Mouse (Mus musculus): Measurements from ENCODE around the gene Abcc12. TPM values are rescaled to one million over a fixed set of nuclear protein-coding genes. Genes with fewer than 3 reads are reported as not detected.

The Abcc12 gene
- polyA plus RNA-seq, 1 experiment from 2014 or later, result not detected

DNA sequence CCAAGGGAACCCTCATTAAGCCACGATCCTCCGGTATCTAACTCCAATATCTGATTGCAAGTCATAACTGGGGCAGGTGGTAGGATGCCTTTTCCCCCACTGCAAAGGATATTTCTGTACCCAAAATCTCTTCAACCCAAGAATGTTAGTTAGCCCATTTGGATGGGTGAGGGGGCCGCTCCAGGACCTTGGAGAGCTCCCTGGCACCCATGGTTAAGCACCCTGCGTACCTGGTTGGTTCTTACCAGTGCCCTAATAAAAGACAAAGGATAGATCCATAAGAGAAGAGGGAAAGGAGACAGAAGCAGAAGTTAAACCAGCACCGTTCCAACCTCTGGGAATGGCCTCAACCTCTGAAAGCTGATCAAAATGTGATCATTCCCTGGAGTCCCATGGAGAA lies 67.6 kb downstream of the Abcc12 start:
- Histone ChIP-seq H3K4me3 (ENCODE audit: inconsistent target) (no peak overlapping the region), H3K79me2 (ENCODE audit: inconsistent target) (no peaks in the 10 kb centered on the region), H3K36me3 (ENCODE audit: inconsistent target) (no peaks in the 10 kb centered on the region), H3K27ac (no peak overlapping the region)
- 60% methylated on average over 5 of the region's 5 CpGs for WGBS (ENCODE audit: missing documents)

DNA sequence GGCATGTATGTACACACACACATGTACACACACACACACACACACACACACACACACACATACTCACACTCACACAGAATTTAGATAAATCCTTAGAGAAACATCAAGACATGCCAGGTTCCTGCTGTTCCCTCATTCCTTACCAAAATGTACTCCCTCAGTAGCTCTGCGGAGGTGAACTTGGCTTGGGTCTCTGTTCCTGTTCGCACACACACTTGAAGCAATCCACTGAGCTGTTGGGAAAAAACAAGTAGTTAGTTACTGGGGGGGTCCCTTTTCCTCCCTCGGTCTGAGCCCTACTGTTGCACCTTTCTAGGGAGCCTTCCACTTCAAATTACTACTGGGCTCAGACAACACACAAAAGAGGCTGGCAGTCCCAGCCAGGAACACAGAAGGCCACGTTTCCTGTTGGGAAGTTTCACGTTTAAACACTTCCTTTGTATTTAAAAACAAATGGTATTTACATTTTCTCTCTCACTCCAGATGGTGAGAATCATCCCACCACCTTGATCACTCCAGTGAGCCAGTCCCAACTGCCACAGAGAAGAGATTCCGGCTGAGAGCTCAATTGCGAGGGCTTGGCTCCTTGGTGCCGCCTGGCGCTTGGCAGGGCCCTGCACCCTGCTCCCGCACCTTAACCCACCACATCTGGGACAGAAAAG lies 68.2 kb downstream of the Abcc12 start:
- no peak overlapping the region for H3K27ac ChIP-seq
- no peaks in the 10 kb centered on the region for H3K79me2 ChIP-seq (ENCODE audit: inconsistent target)
- H3K36me3 ChIP-seq (ENCODE audit: inconsistent target), result no peaks in the 10 kb centered on the region
- 60% methylated on average over 10 of the region's 10 CpGs for WGBS (ENCODE audit: missing documents)
- no peak overlapping the region for H3K4me3 ChIP-seq (ENCODE audit: inconsistent target)

DNA sequence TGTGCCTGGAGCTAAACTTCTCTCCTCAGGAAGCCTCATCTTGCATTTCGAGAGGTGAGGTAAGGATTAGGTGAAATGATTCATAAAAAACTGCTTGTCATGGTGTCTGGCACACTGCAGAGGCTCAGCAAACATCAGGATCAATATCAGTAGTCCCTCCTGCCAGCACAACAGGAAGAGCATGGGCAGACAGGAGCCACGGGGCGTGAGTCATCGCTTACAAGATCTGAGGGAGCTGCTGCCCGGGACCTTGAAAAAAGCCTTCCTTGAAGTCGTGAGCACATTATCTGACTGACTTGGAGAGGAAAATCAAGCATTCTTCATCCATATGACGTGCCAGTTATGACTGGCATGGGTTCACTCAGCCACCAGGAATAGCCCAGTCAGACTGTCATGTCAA lies 79.1 kb downstream of the Abcc12 start:
- Histone ChIP-seq H3K79me2 (ENCODE audit: inconsistent target) (no peaks in the 10 kb centered on the region), H3K4me3 (ENCODE audit: inconsistent target) (no peak overlapping the region), H3K36me3 (ENCODE audit: inconsistent target) (no peaks in the 10 kb centered on the region), H3K27ac (no peak overlapping the region)
- 18% methylated on average over 7 of the region's 7 CpGs for WGBS (ENCODE audit: missing documents)

DNA sequence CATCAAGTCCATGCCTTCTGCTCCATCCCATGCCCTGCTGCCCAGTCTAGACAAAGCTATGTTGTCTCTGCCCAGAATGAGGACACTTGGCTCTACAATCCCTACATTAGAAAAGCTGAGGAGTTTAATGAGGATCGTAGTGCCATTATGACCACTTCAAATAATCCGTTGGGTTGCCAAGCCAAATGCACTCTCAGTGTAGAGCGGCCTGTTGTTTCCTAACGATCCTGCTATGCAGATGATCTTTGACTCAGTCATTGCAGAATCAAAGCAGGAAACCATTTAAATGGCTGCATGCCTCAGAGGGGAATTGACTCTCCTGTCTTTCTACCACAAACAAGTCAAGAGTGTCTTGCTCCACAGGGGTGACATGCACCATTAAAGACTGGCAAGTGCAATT lies 85.4 kb downstream of the Abcc12 start:
- WGBS (ENCODE audit: missing documents), result 85% methylated on average over 4 of the region's 4 CpGs
- Histone ChIP-seq H3K4me3 (ENCODE audit: inconsistent target) (no peak overlapping the region), H3K27ac (no peak overlapping the region), H3K36me3 (ENCODE audit: inconsistent target) (no peaks in the 10 kb centered on the region), H3K79me2 (ENCODE audit: inconsistent target) (no peaks in the 10 kb centered on the region)

DNA sequence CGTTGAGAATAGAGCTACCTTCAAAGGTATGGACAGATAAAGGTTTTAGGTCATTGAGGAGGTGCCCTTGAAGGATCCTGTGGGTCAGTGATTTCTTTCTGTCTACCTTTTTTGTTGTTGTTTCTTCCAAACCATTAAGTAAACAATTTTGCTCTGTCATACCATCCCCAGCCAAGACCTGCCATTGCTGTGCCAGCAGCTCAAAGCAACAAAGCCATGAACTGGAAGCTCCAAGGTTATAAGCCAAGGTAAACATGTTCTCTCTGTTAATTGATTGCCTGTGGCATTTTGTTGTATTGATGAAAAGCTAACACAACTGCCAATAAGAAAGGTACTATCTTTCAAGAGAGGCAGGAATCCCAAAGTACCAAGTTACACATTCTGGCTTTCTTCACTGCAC lies 86.6 kb downstream of the Abcc12 start:
- 33% methylated on average over 1 of the region's 1 CpGs for WGBS (ENCODE audit: missing documents)
- Histone ChIP-seq H3K27ac (no peak overlapping the region), H3K36me3 (ENCODE audit: inconsistent target) (no peaks in the 10 kb centered on the region), H3K4me3 (ENCODE audit: inconsistent target) (no peak overlapping the region), H3K79me2 (ENCODE audit: inconsistent target) (no peaks in the 10 kb centered on the region)

DNA sequence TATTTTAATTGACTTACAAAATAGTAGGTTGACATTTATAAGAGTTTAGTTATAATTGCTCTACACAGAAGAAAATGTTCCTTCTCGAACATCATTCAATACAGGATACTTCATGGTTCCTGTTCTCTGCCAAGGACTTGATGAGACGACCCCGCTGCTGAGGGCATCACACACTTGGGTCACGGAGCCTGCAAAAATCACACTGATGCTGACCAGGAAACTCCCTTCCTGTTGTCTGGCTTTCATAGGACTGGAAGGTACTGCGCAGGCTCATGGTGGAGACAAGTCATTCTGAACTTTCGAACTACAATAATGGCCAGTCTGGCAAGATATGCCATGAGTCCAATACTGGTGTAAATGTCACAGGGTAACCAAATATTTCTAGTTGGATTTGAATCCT lies 95.1 kb downstream of the Abcc12 start:
- no peaks in the 10 kb centered on the region for H3K36me3 ChIP-seq (ENCODE audit: inconsistent target)
- H3K27ac ChIP-seq, result no peak overlapping the region
- WGBS (ENCODE audit: missing documents), result 86% methylated on average over 6 of the region's 6 CpGs
- no peak overlapping the region for H3K4me3 ChIP-seq (ENCODE audit: inconsistent target)
- no peaks in the 10 kb centered on the region for H3K79me2 ChIP-seq (ENCODE audit: inconsistent target)

DNA sequence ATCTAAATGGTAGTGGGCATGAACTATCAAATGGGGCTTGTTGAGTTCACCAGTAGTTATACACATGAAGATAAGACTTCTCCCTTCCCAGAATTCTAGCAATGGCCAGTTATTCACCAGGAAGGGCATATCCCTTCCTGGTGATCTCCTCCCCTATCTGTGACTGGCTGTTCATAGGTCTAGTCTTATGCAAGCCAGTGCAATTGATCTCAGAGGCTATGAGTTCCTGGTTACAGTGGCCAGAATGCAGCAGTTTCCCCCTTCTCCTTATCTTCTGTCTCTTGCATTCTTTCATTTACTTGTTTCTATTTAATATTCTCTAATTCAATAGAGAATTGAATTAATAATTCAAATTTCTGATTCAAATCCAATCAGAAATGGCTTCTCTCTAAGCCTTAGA lies 96.2 kb downstream of the Abcc12 start:
- Histone ChIP-seq H3K4me3 (ENCODE audit: inconsistent target) (no peak overlapping the region), H3K36me3 (ENCODE audit: inconsistent target) (no peaks in the 10 kb centered on the region), H3K27ac (no peak overlapping the region), H3K79me2 (ENCODE audit: inconsistent target) (no peaks in the 10 kb centered on the region)

DNA sequence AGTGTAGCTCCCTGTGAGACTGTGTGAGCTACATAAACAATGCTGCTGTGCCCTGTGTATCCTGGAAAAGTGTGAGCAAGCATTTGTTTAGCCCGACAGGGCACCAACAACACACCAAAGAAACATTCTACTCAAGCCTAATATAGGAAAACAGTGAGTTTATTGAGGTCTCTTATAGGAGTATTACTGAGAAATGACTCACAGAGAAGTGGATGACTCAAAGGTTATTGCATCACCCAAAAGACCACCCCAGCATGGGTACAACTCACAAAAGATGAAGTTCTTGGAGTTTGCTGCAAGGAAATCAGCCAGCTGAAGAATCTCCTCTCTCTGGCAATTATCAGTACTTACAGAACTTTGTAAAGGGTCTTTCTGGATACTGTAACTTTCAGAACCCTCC lies 98.4 kb downstream of the Abcc12 start:
- WGBS (ENCODE audit: missing documents), result 88% methylated on average over 1 of the region's 1 CpGs
- H3K4me3 ChIP-seq (ENCODE audit: inconsistent target), result no peak overlapping the region
- H3K79me2 ChIP-seq (ENCODE audit: inconsistent target), result no peaks in the 10 kb centered on the region
- no peak overlapping the region for H3K27ac ChIP-seq
- no peaks in the 10 kb centered on the region for H3K36me3 ChIP-seq (ENCODE audit: inconsistent target)

DNA sequence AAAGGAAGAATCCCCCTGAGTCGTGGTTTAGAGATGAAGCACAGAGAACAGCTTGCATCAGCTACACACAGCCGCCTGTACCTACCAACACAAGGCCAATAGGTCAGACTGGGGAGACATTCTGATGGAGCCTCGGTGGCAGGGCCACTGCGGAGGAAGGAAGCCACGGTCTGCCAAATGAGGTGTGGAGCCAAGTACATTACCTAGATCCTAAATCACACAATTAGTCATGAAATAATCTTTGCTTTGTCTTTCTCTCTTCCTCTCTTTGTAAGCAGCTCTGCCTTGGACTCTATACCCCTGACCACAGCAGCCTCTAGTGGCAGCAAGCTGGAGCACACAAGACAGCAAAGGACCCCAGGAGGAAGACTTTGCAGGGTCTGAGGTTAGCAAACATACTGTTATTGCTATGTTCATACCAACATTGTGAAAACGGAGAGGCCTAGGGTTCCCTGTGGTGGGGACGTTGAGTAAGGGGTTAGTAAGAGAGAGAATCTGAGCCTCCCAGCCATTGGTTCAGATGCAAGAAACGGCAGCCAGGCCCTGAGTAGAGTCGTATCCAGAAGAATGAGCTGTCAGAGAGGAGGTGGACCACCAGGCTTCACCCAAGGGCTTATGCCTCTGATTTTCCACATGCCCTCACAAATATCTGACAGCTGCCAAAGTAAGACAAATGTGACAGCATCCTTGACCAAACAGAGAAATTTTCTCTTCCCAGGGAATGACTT lies 104.6 kb downstream of the Abcc12 start:
- H3K79me2 ChIP-seq (ENCODE audit: inconsistent target), result no peaks in the 10 kb centered on the region

DNA sequence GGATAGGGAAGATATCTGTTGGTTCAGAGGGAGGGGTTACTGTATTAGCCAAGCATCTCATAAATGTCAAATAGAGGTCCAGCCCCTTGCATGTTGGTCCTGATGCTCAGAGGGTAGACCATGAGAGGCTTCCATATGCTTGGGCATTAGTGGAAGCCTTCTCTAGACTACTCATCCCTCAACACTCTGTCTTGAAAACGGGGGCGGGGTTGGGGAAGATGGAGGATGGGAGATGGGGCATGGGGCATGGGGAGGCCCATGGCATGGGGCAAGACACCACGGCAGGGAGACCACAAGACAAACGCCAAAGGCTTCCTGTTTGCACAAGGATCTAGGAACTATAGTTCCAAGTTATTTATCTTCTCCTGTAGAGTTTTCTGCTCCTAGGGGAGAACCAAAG lies 106.0 kb downstream of the Abcc12 start:
- Histone ChIP-seq H3K36me3 (ENCODE audit: inconsistent target) (no peaks in the 10 kb centered on the region), H3K27ac (no peak overlapping the region), H3K4me3 (ENCODE audit: inconsistent target) (no peak overlapping the region), H3K79me2 (ENCODE audit: inconsistent target) (no peaks in the 10 kb centered on the region)
- 58% methylated on average over 4 of the region's 4 CpGs for WGBS (ENCODE audit: missing documents)

More for the DNA sequence above, 104.6 kb downstream of the Abcc12 start:
- no peak overlapping the region for H3K27ac ChIP-seq
- H3K4me3 ChIP-seq (ENCODE audit: inconsistent target), result no peak overlapping the region
- 59% methylated on average over 9 of the region's 9 CpGs for WGBS (ENCODE audit: missing documents)
- no peaks in the 10 kb centered on the region for H3K36me3 ChIP-seq (ENCODE audit: inconsistent target)

DNA sequence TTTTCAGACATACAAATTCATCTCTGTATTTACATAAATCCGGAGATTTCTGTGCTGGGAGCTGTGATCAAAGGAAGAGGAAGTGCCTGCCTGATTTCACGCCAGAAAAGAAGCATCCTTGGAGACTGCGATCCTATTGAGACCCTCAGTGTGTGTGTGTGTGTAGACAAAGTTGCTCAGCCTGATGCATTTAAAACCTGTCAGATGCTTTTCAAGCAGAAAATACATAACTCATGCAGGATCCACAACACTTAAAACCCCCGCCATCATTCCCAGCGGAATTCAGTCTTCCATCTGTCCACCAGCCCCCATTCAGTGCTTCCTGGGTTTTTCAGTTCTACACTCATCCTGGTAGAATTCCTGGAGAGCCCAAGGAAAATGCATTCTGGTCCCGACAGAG lies 107.4 kb downstream of the Abcc12 start:
- H3K27ac ChIP-seq, result no peak overlapping the region
- no peaks in the 10 kb centered on the region for H3K79me2 ChIP-seq (ENCODE audit: inconsistent target)
- WGBS (ENCODE audit: missing documents), result 86% methylated on average over 6 of the region's 6 CpGs
- no peaks in the 10 kb centered on the region for H3K36me3 ChIP-seq (ENCODE audit: inconsistent target)
- H3K4me3 ChIP-seq (ENCODE audit: inconsistent target), result no peak overlapping the region

DNA sequence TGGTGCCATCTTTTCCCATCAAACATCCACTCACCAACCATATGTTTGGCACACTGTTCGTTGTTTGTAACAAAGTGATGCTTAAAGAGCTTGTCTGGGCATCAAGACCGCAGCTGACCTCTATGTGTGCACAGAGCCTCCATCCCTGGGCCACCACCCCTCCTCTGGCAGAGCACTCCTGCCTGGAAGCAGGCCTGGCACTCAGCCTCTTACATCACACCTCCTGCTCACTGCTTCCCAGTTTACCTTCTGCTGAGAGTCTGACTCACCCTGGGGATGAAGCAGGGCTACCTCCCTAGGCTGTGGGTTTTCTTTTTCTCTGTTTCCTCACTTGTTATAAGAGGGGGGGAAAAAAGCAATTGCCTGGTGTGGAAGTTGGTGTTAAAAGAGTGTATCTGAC lies 109.8 kb downstream of the Abcc12 start:
- H3K27ac ChIP-seq, result no peak overlapping the region
- H3K4me3 ChIP-seq (ENCODE audit: inconsistent target), result no peak overlapping the region
- 77% methylated on average over 2 of the region's 2 CpGs for WGBS (ENCODE audit: missing documents)
- no peaks in the 10 kb centered on the region for H3K79me2 ChIP-seq (ENCODE audit: inconsistent target)
- H3K36me3 ChIP-seq (ENCODE audit: inconsistent target), result no peaks in the 10 kb centered on the region

DNA sequence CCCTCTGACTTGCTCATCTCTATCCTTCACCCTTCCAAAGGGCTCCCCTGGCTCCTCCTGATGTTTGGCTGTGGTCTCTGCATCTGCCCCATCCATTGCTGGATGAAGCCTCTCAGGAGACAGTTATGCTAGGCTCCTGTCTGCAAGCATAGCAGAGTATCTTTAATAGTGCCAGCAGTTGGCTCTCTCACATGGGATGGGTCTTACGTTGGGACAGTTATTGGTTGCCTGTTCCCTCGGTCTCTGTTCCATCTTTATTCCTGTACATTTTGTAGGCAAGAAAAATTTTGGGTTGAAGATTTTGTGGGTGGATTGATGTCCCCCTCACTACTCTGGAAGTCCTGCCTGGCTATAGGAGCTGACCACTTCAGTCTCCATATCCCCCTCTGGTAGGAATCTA lies 117.3 kb downstream of the Abcc12 start:
- Histone ChIP-seq H3K27ac (no peak overlapping the region), H3K36me3 (ENCODE audit: inconsistent target) (no peaks in the 10 kb centered on the region), H3K4me3 (ENCODE audit: inconsistent target) (no peak overlapping the region), H3K79me2 (ENCODE audit: inconsistent target) (no peaks in the 10 kb centered on the region)
- WGBS (ENCODE audit: missing documents), result 89% methylated on average over 2 of the region's 2 CpGs

DNA sequence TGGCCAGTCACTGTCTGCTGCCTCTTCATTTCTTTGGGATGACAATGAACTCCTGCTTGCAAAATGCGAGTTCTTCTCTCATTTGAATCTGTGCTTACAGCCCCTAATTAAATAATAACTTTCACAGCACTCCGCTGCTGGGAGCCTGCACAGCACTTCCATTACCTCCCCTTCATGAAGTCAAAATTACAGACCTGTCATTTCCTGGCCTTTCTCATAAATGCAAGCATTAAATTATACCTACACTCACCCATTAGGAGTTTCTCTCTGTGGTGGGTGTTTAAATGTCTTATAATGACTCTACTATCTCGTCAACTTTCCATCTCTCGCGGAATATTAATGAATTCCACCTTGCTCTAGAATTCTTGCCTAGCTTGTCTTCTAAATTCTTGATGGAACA lies 120.1 kb downstream of the Abcc12 start:
- no peak overlapping the region for H3K27ac ChIP-seq
- no peaks in the 10 kb centered on the region for H3K79me2 ChIP-seq (ENCODE audit: inconsistent target)
- H3K36me3 ChIP-seq (ENCODE audit: inconsistent target), result no peaks in the 10 kb centered on the region
- 89% methylated on average over 5 of the region's 5 CpGs for WGBS (ENCODE audit: missing documents)
- H3K4me3 ChIP-seq (ENCODE audit: inconsistent target), result no peak overlapping the region

DNA sequence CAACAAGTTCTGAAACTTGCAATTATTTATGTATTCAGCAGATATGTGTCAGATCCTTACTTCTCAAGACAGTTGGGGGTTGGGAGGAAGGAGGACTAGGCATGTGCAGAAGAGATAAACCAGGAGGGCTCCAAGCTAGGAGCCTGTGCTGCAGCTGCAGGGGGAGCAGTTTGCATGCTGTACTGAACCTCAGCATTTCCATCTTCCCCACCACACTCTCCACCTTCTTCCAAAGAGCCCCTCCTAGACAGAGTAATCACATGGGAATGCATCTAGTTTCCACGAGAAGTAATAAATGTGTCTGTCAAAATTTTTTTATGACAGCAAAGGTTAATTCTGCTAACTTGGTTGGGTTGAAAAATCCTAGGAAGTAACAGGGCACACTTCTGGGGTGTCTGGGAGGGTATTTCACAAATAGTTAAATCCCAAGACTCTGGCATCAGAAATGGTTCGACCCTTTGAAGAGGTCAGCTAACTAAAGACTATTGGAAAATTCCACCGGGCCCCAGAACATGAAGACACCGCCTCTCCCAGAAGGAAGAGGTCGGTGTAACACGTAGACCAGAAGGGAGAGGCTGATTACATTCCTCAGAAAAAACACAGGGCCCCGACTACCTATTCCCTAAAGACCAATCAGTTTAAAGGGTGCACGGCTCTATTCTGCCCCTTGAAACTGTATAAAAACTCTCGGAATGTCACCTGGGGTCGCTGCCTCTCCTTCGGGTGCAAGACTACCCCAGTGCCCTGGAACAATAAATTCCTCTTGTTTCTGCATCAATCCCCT lies 126.6 kb downstream of the Abcc12 start:
- no peak overlapping the region for H3K27ac ChIP-seq
- H3K79me2 ChIP-seq (ENCODE audit: inconsistent target), result no peaks in the 10 kb centered on the region
- no peaks in the 10 kb centered on the region for H3K36me3 ChIP-seq (ENCODE audit: inconsistent target)
- H3K4me3 ChIP-seq (ENCODE audit: inconsistent target), result no peak overlapping the region
- WGBS (ENCODE audit: missing documents), result 94% methylated on average over 11 of the region's 11 CpGs
